Mouse (Mus musculus) kidney, adult 2 months (tissue): ENCODE data around the gene Tbc1d12. TPM values are rescaled to one million over a fixed set of nuclear protein-coding genes. Genes with fewer than 3 reads are reported as not detected.

Experiments
- DNase-seq: peaks from one replicate; pipeline ENCODE4 v3.0.0; 2021
- H3K27ac ChIP-seq: fragments of 200-500 bp; 2 replicates; pipeline ENCODE4 v1.5.1; 2012; ENCODE audit warnings: low read depth, low read length, control low read depth, inconsistent platforms; ENCODE audit not compliant: insufficient read depth
- H3K27me3 ChIP-seq: fragments of 200-500 bp; replicated peaks from 2 replicates; pipeline ENCODE4 v1.6.1; 2012; ENCODE audit warnings: mild to moderate bottlenecking, moderate library complexity, low read length, inconsistent platforms; ENCODE audit not compliant: control insufficient read depth, insufficient read depth
- H3K36me3 ChIP-seq: fragments of 200-500 bp; 2 replicates; pipeline ENCODE4 v1.6.1; 2012; ENCODE audit warnings: mild to moderate bottlenecking, moderate library complexity, low read length, inconsistent platforms; ENCODE audit not compliant: control insufficient read depth, insufficient read depth
- H3K4me1 ChIP-seq: fragments of 200-500 bp; 2 replicates; pipeline ENCODE4 v1.6.1; 2011; ENCODE audit warnings: low read length; ENCODE audit not compliant: control insufficient read depth, insufficient read depth
- H3K4me3 ChIP-seq: fragments of 200-500 bp; 2 replicates; pipeline ENCODE4 v1.5.1; 2011; ENCODE audit warnings: mild to moderate bottlenecking, low read depth, low read length, control low read depth; ENCODE audit not compliant: insufficient read depth
- CTCF ChIP-seq: fragments of 200-500 bp; conservative IDR thresholded peaks from 2 replicates; pipeline ENCODE4 v1.5.1; 2011; ENCODE audit warnings: low read depth, mild to moderate bottlenecking, control low read depth, low read length, moderate library complexity, mixed read lengths; ENCODE audit not compliant: insufficient read depth, insufficient read length
- POLR2A ChIP-seq: fragments of 200-500 bp; IDR thresholded peaks from one replicate; pipeline ENCODE4 v1.6.1; 2011; ENCODE audit warnings: low read depth, low read length, control low read depth
- WGBS: fragments of 180-500 bp; shearing (Covaris S2); methylation state at CpG from one replicate; pipeline ENCODE4 v1.1.7; 2018; 5-methylcytosine and 5-hydroxymethylcytosine counted together
- polyA plus RNA-seq: library from polyadenylated mRNA; depleted of rRNA; stranded (reverse); fragments of >200 nt; gene quantifications from 2 replicates; pipeline ENCODE4 v1.2.3, GENCODE M21; 2012; rRNA removed

Tbc1d12 gene
- polyA plus RNA-seq, 1 experiment: 2.6 TPM

DNA sequence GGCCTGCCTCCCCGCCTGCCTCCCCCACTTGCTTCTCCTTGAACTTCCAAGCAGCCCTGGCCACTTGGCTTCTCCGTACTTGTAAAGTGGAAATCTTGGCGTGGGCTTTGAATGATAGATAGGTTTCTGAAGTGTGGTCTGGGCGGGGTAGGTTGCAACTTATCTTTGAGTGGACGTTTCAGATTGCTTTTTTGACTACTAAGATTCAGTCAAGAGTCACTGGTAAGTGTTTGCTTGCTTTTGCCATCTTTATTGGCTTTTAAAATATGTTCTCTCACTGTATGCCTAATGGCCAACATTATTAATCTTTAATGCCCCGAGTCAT lies 95.1 kb downstream of the Tbc1d12 start:
- TF ChIP-seq CTCF: no peak
- Histone ChIP-seq H3K27me3 (peaks cover 2% of the 10 kb centered on the region; the same call in 1 of the 2 replicates), H3K4me1 (no peaks in the 10 kb centered on the region), H3K4me3 (peak overlapping the region; percentile 93), H3K36me3 (no peaks in the 10 kb centered on the region), H3K27ac (no peak overlapping the region)
- no peak for DNase-seq
- 4% methylated on average over 6 of the region's 6 CpGs for WGBS

DNA sequence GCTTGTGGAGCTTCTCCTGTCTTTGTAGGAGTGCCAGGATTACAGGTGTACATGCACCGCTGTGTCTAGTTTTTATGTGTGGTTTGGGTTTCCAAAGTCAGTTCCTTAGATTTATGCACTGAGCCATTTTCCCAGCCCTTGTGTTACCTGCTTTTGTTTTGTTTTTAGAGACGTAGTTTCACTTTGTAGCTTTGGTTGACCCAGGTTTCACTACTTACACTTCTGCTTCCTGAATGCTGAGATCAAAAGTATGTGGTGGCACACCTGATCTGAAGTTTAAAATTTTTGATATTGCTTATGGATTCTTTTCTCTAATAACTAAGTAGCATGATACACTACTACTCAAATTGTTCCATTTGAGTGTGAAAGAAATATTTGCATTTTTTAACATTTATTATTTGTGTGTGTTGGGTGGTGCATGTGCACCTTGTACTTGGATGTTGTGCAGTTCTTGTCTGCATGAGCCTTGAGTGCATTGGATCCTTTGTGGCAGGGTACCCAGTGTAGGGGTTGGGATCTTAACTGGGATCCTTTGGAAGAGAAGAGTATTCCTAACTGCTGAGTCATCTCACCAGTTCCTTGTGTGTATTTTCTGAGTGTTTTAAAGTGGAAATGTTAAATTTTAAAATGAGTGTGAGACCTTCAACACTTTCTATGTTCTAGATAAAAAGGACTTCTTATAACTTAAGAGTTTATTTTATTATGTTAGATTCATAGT lies 108.4 kb downstream of the Tbc1d12 start:
- TF ChIP-seq CTCF: no peak
- TF ChIP-seq POLR2A: no peak
- H3K4me3 ChIP-seq: no peak overlapping the region
- H3K27ac ChIP-seq: no peak overlapping the region
- H3K27me3 ChIP-seq: no peaks in the 10 kb centered on the region
- no peak for DNase-seq
- no peaks in the 10 kb centered on the region for H3K4me1 ChIP-seq
- no peaks in the 10 kb centered on the region for H3K36me3 ChIP-seq
- 89% methylated on average over 2 of the region's 2 CpGs for WGBS

Other genes with a start within 250 kb of the Tbc1d12 start
- 2.5 and 3.2 TPM in 2 replicates for gene Noc3l, start 17.3 kb upstream of the Tbc1d12 start, polyA plus RNA-seq
- gene Hells, start 94.3 kb downstream of the Tbc1d12 start, polyA plus RNA-seq: 0.12 and 0.34 TPM in 2 replicates
- gene Cyp2c55, start 170.4 kb downstream of the Tbc1d12 start, polyA plus RNA-seq: 0.09 TPM in 1 of 2 replicates, not detected in the other
- not detected in 2 replicates for gene Cyp2c65, start 224.4 kb downstream of the Tbc1d12 start, polyA plus RNA-seq